Mouse (Mus musculus): Measurements from ENCODE around the gene Icam1. TPM values are rescaled to one million over a fixed set of nuclear protein-coding genes. Genes with fewer than 3 reads are reported as not detected.

Icam1 gene
- polyA plus RNA-seq, 1 experiment = 0.58 TPM

GRCm38 (mm10) chr9:21011846-21012312, 3.9 kb upstream of the Icam1 start:
- TF ChIP-seq GATA1 (IDR thresholded peaks at IDR 0.05; ENCODE audit: low read length) = no peak

GRCm38 (mm10) chr9:21012368-21012767, 3.4 kb upstream of the Icam1 start:
- TF ChIP-seq GATA1 (IDR thresholded peaks at IDR 0.05; ENCODE audit: low read length) = no peak

- TF ChIP-seq GATA1 (IDR thresholded peaks at IDR 0.05; ENCODE audit: low read length) = no peak
Observed at GRCm38 (mm10) chr9:21014691-21015570, 854 bp upstream of the Icam1 start.

- no peak for TF ChIP-seq GATA1 (IDR thresholded peaks at IDR 0.05; ENCODE audit: low read length)
Observed at GRCm38 (mm10) chr9:21016331-21017176, 769 bp downstream of the Icam1 start.

- TF ChIP-seq GATA1 (IDR thresholded peaks at IDR 0.05; ENCODE audit: low read length) = no peak
Observed at GRCm38 (mm10) chr9:21017177-21017575, 1.4 kb downstream of the Icam1 start.

GRCm38 (mm10) chr9:21018600-21018999, 2.8 kb downstream of the Icam1 start:
- TF ChIP-seq GATA1 (IDR thresholded peaks at IDR 0.05; ENCODE audit: low read length) = no peak

GRCm38 (mm10) chr9:21021363-21021762, 5.6 kb downstream of the Icam1 start:
- no peak for TF ChIP-seq GATA1 (IDR thresholded peaks at IDR 0.05; ENCODE audit: low read length)

- TF ChIP-seq GATA1 (IDR thresholded peaks at IDR 0.05; ENCODE audit: low read length) = no peak
Observed at GRCm38 (mm10) chr9:21022288-21022687, 6.5 kb downstream of the Icam1 start.

- TF ChIP-seq GATA1 (IDR thresholded peaks at IDR 0.05; ENCODE audit: low read length) = no peak
Observed at GRCm38 (mm10) chr9:21022726-21023125, 6.9 kb downstream of the Icam1 start.

- no peak for TF ChIP-seq GATA1 (IDR thresholded peaks at IDR 0.05; ENCODE audit: low read length)
Observed at GRCm38 (mm10) chr9:21025258-21025810, 9.5 kb downstream of the Icam1 start.

GRCm38 (mm10) chr9:21026849-21027248, 11.1 kb downstream of the Icam1 start:
- TF ChIP-seq GATA1 (IDR thresholded peaks at IDR 0.05; ENCODE audit: low read length) = no peak

- no peak for TF ChIP-seq GATA1 (IDR thresholded peaks at IDR 0.05; ENCODE audit: low read length)
Observed at GRCm38 (mm10) chr9:21027774-21028290, 12.0 kb downstream of the Icam1 start.

- TF ChIP-seq GATA1 (IDR thresholded peaks at IDR 0.05; ENCODE audit: low read length) = no peak
Observed at GRCm38 (mm10) chr9:21028560-21029110, 12.8 kb downstream of the Icam1 start.

GRCm38 (mm10) chr9:21029291-21030054, 13.7 kb downstream of the Icam1 start, which contains the start of gene Icam4:
Gene Icam4 (plus strand): TSS chr9:21029373.
- TF ChIP-seq GATA1 (IDR thresholded peaks at IDR 0.05; ENCODE audit: low read length) = no peak
